Mouse (Mus musculus): ENCODE data around the gene Ocel1. TPM values are rescaled to one million over a fixed set of nuclear protein-coding genes. Genes with fewer than 3 reads are reported as not detected.
"Not testable (repeated sequence)": the region's sequence is repeated elsewhere in the genome, so short reads cannot be mapped to it uniquely, and the experiment has no call there.

The Ocel1 gene
- 5.1 and 5.3 TPM in 2 replicates for polyA plus RNA-seq (2015; fragmentation: Nextera tagmentation; extraction: Ambion mirVana)

- Histone ChIP-seq H3K9ac (ENCODE audit: low read depth, low read length) (peak within 1 kb of the TSS; percentile 84), H3K4me1 (ENCODE audit: control insufficient read depth, insufficient read depth, low read length) (peaks cover 31% of the 10 kb centered on the region), H3K4me3 (ENCODE audit: low read depth, low read length) (peak within 1 kb of the TSS; percentile 78), H3K9me3 (replicated peaks; ENCODE audit: control insufficient read depth, low read length, poor library complexity, severe bottlenecking) (no peaks in the 10 kb centered on the region), H3K36me3 (ENCODE audit: control insufficient read depth, insufficient read depth, low read length) (peaks cover 6% of the 10 kb centered on the region; the same call in 1 of the 2 replicates), H3K27me3 (ENCODE audit: control insufficient read depth, insufficient read depth, low read depth, low read length) (no peaks in the 10 kb centered on the region), H3K4me2 (ENCODE audit: low read length) (peak within 1 kb of the TSS; percentile 53), H3K27ac (ENCODE audit: low read length) (peak within 1 kb of the TSS; percentile 81)
- under 1% methylated on average over 66 of the region's 68 CpGs for WGBS
- ATAC-seq: peak; percentile 85
These were observed at the start of gene Ocel1 for GRCm38 (mm10) chr8:71371236-71371848. Gene Ocel1, plus strand, starts transcription at chr8:71371298.

DNA sequence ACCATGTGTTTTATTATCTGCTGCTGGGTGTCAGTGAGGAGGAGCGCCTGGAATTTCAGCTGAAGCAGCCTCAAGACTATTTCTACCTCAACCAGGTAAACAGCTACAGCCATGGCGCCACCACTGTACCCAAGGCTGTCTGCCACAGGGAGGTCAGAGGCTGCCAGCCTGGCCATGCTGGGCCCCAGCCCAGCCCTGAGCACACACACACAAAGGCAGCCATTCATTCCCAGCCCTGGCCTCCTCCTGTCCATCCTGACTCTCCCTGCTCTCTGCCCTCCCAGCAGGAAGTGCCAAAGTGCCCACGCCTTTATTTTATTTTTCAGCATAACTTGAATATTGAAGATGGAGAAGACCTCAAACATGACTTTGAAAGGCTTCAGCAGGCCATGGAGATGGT is 48.2 kb upstream of the Ocel1 start:
- 93% methylated on average over 3 of the region's 3 CpGs for WGBS
- no peak for ATAC-seq

GRCm38 (mm10) chr8:71324848-71325247 is 46.2 kb upstream of the Ocel1 start:
- H3K4me3 ChIP-seq (ENCODE audit: low read depth, low read length): no peak overlapping the region
- 95% methylated on average over 1 of the region's 1 CpGs for WGBS
- H3K36me3 ChIP-seq (ENCODE audit: control insufficient read depth, insufficient read depth, low read length): peaks cover 38% of the 10 kb centered on the region
- no peaks in the 10 kb centered on the region for H3K27me3 ChIP-seq (ENCODE audit: control insufficient read depth, insufficient read depth, low read depth, low read length)
- no peak overlapping the region for H3K4me2 ChIP-seq (ENCODE audit: low read length)
- H3K27ac ChIP-seq (ENCODE audit: low read length): no peak overlapping the region
- no peaks in the 10 kb centered on the region for H3K9me3 ChIP-seq (replicated peaks; ENCODE audit: control insufficient read depth, low read length, poor library complexity, severe bottlenecking)
- no peaks in the 10 kb centered on the region for H3K4me1 ChIP-seq (ENCODE audit: control insufficient read depth, insufficient read depth, low read length)
- no peak for ATAC-seq
- H3K9ac ChIP-seq (ENCODE audit: low read depth, low read length): no peak overlapping the region

More for the DNA sequence above, 48.2 kb upstream of the Ocel1 start:
- no peak overlapping the region for H3K4me3 ChIP-seq (ENCODE audit: low read depth, low read length)
- no peak overlapping the region for H3K9ac ChIP-seq (ENCODE audit: low read depth, low read length)
- no peak overlapping the region for H3K27ac ChIP-seq (ENCODE audit: low read length)
- H3K4me1 ChIP-seq (ENCODE audit: control insufficient read depth, insufficient read depth, low read length): no peaks in the 10 kb centered on the region
- H3K36me3 ChIP-seq (ENCODE audit: control insufficient read depth, insufficient read depth, low read length): peaks cover 29% of the 10 kb centered on the region
- H3K4me2 ChIP-seq (ENCODE audit: low read length): no peak overlapping the region
- H3K9me3 ChIP-seq (replicated peaks; ENCODE audit: control insufficient read depth, low read length, poor library complexity, severe bottlenecking): no peaks in the 10 kb centered on the region
- H3K27me3 ChIP-seq (ENCODE audit: control insufficient read depth, insufficient read depth, low read depth, low read length): no peaks in the 10 kb centered on the region

DNA sequence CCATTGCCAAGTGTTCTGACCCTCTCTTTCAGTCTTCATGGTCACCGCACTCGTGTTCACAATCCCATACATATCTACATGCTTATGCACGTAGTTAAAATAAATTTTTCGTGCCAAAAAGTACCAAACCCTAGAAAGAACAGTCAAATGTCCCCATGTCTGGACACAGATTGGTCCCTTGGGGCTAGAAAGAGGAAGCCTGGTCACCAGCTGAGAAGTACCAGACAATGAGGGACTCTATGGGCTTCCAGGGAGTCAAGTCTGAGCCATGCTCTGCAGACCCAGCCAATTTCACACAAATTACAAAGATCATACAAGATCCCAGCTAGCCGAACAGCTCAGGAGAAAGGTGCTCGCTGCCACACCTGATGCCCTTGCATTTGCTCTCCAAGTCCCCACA is 33.3 kb upstream of the Ocel1 start:
- not testable (repeated sequence) for H3K4me3 ChIP-seq (ENCODE audit: low read depth, low read length); H3K4me1 ChIP-seq (ENCODE audit: control insufficient read depth, insufficient read depth, low read length); H3K27ac ChIP-seq (ENCODE audit: low read length); ATAC-seq; H3K9me3 ChIP-seq (replicated peaks; ENCODE audit: control insufficient read depth, low read length, poor library complexity, severe bottlenecking); H3K4me2 ChIP-seq (ENCODE audit: low read length); H3K9ac ChIP-seq (ENCODE audit: low read depth, low read length); H3K27me3 ChIP-seq (ENCODE audit: control insufficient read depth, insufficient read depth, low read depth, low read length)
- peaks cover 15% of the 10 kb centered on the region for H3K36me3 ChIP-seq (ENCODE audit: control insufficient read depth, insufficient read depth, low read length)
- over 99% methylated on average over 4 of the region's 6 CpGs for WGBS

- Histone ChIP-seq H3K9me3 (replicated peaks; ENCODE audit: control insufficient read depth, low read length, poor library complexity, severe bottlenecking) (no peaks in the 10 kb centered on the region), H3K4me2 (ENCODE audit: low read length) (no peak overlapping the region), H3K9ac (ENCODE audit: low read depth, low read length) (no peak overlapping the region), H3K27me3 (ENCODE audit: control insufficient read depth, insufficient read depth, low read depth, low read length) (no peaks in the 10 kb centered on the region), H3K36me3 (ENCODE audit: control insufficient read depth, insufficient read depth, low read length) (peaks cover 11% of the 10 kb centered on the region; the same call in 1 of the 2 replicates), H3K4me3 (ENCODE audit: low read depth, low read length) (no peak overlapping the region), H3K27ac (ENCODE audit: low read length) (no peak overlapping the region), H3K4me1 (ENCODE audit: control insufficient read depth, insufficient read depth, low read length) (no peaks in the 10 kb centered on the region)
- ATAC-seq: no peak
- WGBS: 84% methylated on average over 5 of the region's 5 CpGs
These were observed 30.5 kb upstream of the Ocel1 start for GRCm38 (mm10) chr8:71340625-71341024.

DNA sequence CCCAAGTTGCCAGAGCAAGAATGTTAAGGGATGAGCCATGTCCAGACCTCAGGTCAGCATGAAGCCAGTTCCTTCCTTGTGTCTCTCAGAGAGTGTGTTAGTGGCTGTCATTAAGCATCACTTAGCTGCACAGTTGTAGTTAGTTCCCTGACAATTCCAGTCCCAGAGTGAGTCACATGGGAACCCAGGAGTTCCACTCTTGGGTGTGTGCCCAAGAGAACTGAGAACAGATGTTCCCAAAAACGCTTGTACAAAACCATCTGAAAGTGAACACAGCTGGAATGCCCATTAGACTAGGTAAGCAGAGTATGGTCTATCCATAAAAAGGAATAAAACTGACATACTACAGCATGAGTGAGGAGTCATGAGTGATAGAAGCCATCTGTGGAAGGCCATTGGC is 24.5 kb upstream of the Ocel1 start:
- no peak overlapping the region for H3K4me3 ChIP-seq (ENCODE audit: low read depth, low read length)
- ATAC-seq: no peak
- no peaks in the 10 kb centered on the region for H3K9me3 ChIP-seq (replicated peaks; ENCODE audit: control insufficient read depth, low read length, poor library complexity, severe bottlenecking)
- H3K9ac ChIP-seq (ENCODE audit: low read depth, low read length): no peak overlapping the region
- 88% methylated on average over 1 of the region's 1 CpGs for WGBS
- H3K4me1 ChIP-seq (ENCODE audit: control insufficient read depth, insufficient read depth, low read length): no peaks in the 10 kb centered on the region
- peaks cover 56% of the 10 kb centered on the region for H3K36me3 ChIP-seq (ENCODE audit: control insufficient read depth, insufficient read depth, low read length)
- no peaks in the 10 kb centered on the region for H3K27me3 ChIP-seq (ENCODE audit: control insufficient read depth, insufficient read depth, low read depth, low read length)
- no peak overlapping the region for H3K4me2 ChIP-seq (ENCODE audit: low read length)
- no peak overlapping the region for H3K27ac ChIP-seq (ENCODE audit: low read length)

DNA sequence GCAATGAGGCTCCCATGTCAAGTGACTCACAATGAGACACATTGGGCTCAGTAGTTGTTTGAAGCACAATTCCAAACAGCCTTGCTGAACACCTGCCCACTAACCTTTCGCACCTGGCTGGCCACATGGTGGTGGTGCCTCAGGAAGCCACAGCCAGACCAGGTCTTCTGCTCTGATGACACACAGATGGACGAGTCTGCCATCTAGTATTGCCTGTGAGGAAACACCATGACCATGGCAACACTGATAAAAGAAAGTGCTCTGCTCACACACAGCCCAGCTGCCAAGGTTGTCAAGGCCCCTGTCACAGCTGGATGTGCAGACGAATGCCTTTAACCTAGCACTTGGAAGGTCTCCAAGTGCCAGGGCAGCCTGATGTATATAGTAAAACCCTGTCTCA is 20.0 kb upstream of the Ocel1 start:
- Histone ChIP-seq H3K36me3 (ENCODE audit: control insufficient read depth, insufficient read depth, low read length) (peaks cover 77% of the 10 kb centered on the region), H3K4me3 (ENCODE audit: low read depth, low read length) (no peak overlapping the region), H3K4me2 (ENCODE audit: low read length) (no peak overlapping the region), H3K27ac (ENCODE audit: low read length) (no peak overlapping the region), H3K4me1 (ENCODE audit: control insufficient read depth, insufficient read depth, low read length) (no peaks in the 10 kb centered on the region), H3K27me3 (ENCODE audit: control insufficient read depth, insufficient read depth, low read depth, low read length) (no peaks in the 10 kb centered on the region), H3K9ac (ENCODE audit: low read depth, low read length) (no peak overlapping the region), H3K9me3 (replicated peaks; ENCODE audit: control insufficient read depth, low read length, poor library complexity, severe bottlenecking) (no peaks in the 10 kb centered on the region)
- no peak for ATAC-seq
- WGBS: 79% methylated on average over 3 of the region's 3 CpGs

DNA sequence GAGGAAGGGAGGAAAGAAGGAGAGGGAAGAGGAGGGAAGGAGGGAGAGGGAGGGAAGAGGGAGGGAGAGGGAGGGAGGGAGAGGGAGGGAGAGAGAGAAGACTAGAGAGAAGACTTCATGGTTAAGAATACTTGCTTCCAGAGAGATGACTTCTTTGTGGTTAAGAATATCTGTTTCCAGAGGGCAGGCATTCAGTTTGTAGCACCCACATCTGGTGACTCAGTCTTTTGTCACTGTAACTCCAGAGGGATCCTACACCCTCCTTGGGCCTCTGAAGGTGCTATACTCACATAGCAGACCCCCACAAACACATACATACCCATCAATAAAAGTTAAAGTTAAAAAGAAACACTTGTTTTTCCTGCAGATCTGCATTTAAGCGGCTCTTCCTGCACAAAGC is 19.6 kb upstream of the Ocel1 start:
- Histone ChIP-seq H3K9ac (ENCODE audit: low read depth, low read length) (no peak overlapping the region), H3K36me3 (ENCODE audit: control insufficient read depth, insufficient read depth, low read length) (peaks cover 76% of the 10 kb centered on the region), H3K27me3 (ENCODE audit: control insufficient read depth, insufficient read depth, low read depth, low read length) (no peaks in the 10 kb centered on the region), H3K4me1 (ENCODE audit: control insufficient read depth, insufficient read depth, low read length) (no peaks in the 10 kb centered on the region), H3K4me2 (ENCODE audit: low read length) (no peak overlapping the region), H3K27ac (ENCODE audit: low read length) (no peak overlapping the region), H3K9me3 (replicated peaks; ENCODE audit: control insufficient read depth, low read length, poor library complexity, severe bottlenecking) (no peaks in the 10 kb centered on the region), H3K4me3 (ENCODE audit: low read depth, low read length) (no peak overlapping the region)
- no peak for ATAC-seq
- WGBS: 97% methylated on average over 1 of the region's 1 CpGs

DNA sequence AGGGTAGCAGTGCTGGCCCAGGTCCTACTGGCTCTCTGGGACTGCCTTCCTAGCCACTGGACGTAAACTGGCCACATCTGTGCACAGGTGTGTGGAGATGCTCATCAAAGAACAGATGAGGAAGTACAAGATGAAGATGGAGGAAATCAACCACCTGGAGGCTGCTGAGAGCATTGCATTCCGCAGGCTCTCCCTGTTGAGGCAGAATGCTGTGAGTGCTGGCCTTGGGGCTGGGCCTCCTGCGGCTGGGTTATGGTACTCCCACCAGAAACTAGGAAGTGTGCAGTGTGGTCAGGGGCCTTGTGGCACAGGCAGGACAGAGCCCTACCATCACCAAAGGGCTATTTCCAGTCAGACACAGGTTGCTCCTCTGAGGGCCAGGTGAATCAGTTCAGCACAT is 13.1 kb upstream of the Ocel1 start:
- peaks cover 57% of the 10 kb centered on the region for H3K36me3 ChIP-seq (ENCODE audit: control insufficient read depth, insufficient read depth, low read length)
- H3K4me2 ChIP-seq (ENCODE audit: low read length): no peak overlapping the region
- 80% methylated on average over 3 of the region's 3 CpGs for WGBS
- H3K4me1 ChIP-seq (ENCODE audit: control insufficient read depth, insufficient read depth, low read length): no peaks in the 10 kb centered on the region
- H3K9ac ChIP-seq (ENCODE audit: low read depth, low read length): no peak overlapping the region
- H3K27ac ChIP-seq (ENCODE audit: low read length): no peak overlapping the region
- H3K27me3 ChIP-seq (ENCODE audit: control insufficient read depth, insufficient read depth, low read depth, low read length): no peaks in the 10 kb centered on the region
- no peak overlapping the region for H3K4me3 ChIP-seq (ENCODE audit: low read depth, low read length)
- H3K9me3 ChIP-seq (replicated peaks; ENCODE audit: control insufficient read depth, low read length, poor library complexity, severe bottlenecking): no peaks in the 10 kb centered on the region
- no peak for ATAC-seq

All from midbrain, embryonic 16.5 days (tissue).